Mouse (Mus musculus): ENCODE measurements at regions not wholly inside any gene's neighbourhood (a gene's known extent, or its start where the extent isn't known, plus 50 kb on each side); places are given as distances from the start of the nearest gene placed in this dataset.

DNA sequence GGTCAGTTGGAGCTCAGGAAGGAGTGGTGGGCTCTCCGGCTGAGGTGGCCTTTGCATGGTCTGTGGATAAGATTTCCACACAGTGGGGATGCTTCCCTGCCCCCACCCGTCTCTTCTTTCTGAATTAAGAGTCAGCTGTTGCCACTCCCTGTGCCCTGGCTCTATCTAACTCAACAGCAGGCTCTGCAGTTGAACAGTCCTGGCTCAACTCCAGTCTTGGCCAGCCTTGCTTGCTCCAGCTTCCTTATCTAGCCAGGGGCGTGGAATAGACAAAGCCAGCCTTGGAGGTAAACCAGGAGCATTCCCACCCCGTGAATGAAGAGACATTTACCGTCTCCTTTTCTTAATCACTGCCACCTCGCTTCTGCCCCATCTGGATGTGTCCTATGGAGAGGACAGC, 89.7 kb downstream of the Mn1 start:
- Histone ChIP-seq H3K4me3 (ENCODE audit: low read length) (no peak overlapping the region), H3K4me2 (ENCODE audit: low read depth, low read length) (peak overlapping the region; percentile 40; the same call in 1 of the 2 replicates), H3K27ac (ENCODE audit: low read length) (peak overlapping the region; percentile 64), H3K9ac (ENCODE audit: low read length) (no peak overlapping the region), H3K36me3 (ENCODE audit: control insufficient read depth, insufficient read depth) (no peaks in the 10 kb centered on the region), H3K27me3 (ENCODE audit: control insufficient read depth, insufficient read depth, low read length) (no peaks in the 10 kb centered on the region), H3K4me1 (ENCODE audit: control insufficient read depth, insufficient read depth, low read length) (peaks cover 42% of the 10 kb centered on the region), H3K9me3 (replicated peaks; ENCODE audit: control insufficient read depth, low read length) (no peaks in the 10 kb centered on the region)
- ATAC-seq (replicated peaks; ENCODE audit: extremely low read depth, insufficient read depth, low FRiP score): peak; percentile 82
- 21% methylated on average over 6 of the region's 6 CpGs for WGBS

DNA sequence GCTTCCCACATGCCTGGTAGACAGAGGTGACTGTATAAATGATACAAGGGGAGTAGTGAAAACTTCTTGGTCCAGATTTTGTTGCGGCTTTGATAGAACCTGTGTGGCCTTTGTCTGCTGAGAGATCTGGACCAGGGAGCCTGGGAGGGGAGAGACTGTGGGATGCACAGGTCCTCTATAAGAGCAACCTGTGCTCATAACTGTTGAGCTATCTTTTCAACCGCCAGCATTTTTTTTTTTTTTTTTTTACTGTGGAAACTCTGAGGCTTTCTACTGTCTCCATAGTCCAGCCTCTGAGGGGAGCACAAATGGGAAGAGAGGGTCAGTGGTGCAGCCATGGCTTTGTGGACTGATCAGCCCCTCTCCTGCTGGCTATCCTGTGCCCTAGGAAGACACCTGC, 90.2 kb downstream of the Mn1 start:
- H3K4me1 ChIP-seq (ENCODE audit: control insufficient read depth, insufficient read depth, low read length): peaks cover 47% of the 10 kb centered on the region
- no peak for ATAC-seq (replicated peaks; ENCODE audit: extremely low read depth, insufficient read depth, low FRiP score)

GRCm38 (mm10) chr5:111509014-111509561, 91.9 kb downstream of the Mn1 start:
- H3K4me1 ChIP-seq (ENCODE audit: control insufficient read depth, insufficient read depth, low read length): peaks cover 53% of the 10 kb centered on the region
- H3K4me3 ChIP-seq (ENCODE audit: low read length): peak overlapping the region; percentile 34
- ATAC-seq (replicated peaks; ENCODE audit: extremely low read depth, insufficient read depth, low FRiP score): peak; percentile 59

More for the DNA sequence above, 90.2 kb downstream of the Mn1 start:
- 61% methylated on average over 2 of the region's 2 CpGs for WGBS
- Histone ChIP-seq H3K36me3 (ENCODE audit: control insufficient read depth, insufficient read depth) (no peaks in the 10 kb centered on the region), H3K9ac (ENCODE audit: low read length) (no peak overlapping the region), H3K4me2 (ENCODE audit: low read depth, low read length) (peak overlapping the region; percentile 40; the same call in 1 of the 2 replicates), H3K27ac (ENCODE audit: low read length) (peak overlapping the region; percentile 54; the same call in 1 of the 2 replicates), H3K4me3 (ENCODE audit: low read length) (no peak overlapping the region), H3K9me3 (replicated peaks; ENCODE audit: control insufficient read depth, low read length) (no peaks in the 10 kb centered on the region), H3K27me3 (ENCODE audit: control insufficient read depth, insufficient read depth, low read length) (peaks cover under 1% of the 10 kb centered on the region; the same call in 1 of the 2 replicates)

GRCm38 (mm10) chr5:111509575-111510057, 92.5 kb downstream of the Mn1 start:
- H3K9me3 ChIP-seq (replicated peaks; ENCODE audit: control insufficient read depth, low read length): no peaks in the 10 kb centered on the region
- peak overlapping the region; percentile 52 for H3K4me2 ChIP-seq (ENCODE audit: low read depth, low read length)
- H3K9ac ChIP-seq (ENCODE audit: low read length): peak overlapping the region; percentile 12
- H3K4me1 ChIP-seq (ENCODE audit: control insufficient read depth, insufficient read depth, low read length): peaks cover 57% of the 10 kb centered on the region
- 9% methylated on average over 9 of the region's 9 CpGs for WGBS
- peaks cover 3% of the 10 kb centered on the region; the same call in 1 of the 2 replicates for H3K27me3 ChIP-seq (ENCODE audit: control insufficient read depth, insufficient read depth, low read length)
- peak; percentile 23 for ATAC-seq (replicated peaks; ENCODE audit: extremely low read depth, insufficient read depth, low FRiP score)
- H3K4me3 ChIP-seq (ENCODE audit: low read length): peak overlapping the region; percentile 34
- H3K27ac ChIP-seq (ENCODE audit: low read length): peak overlapping the region; percentile 77
- H3K36me3 ChIP-seq (ENCODE audit: control insufficient read depth, insufficient read depth): no peaks in the 10 kb centered on the region

More at GRCm38 (mm10) chr5:111509014-111509561, 91.9 kb downstream of the Mn1 start:
- H3K4me2 ChIP-seq (ENCODE audit: low read depth, low read length): peak overlapping the region; percentile 52
- H3K27ac ChIP-seq (ENCODE audit: low read length): peak overlapping the region; percentile 77
- H3K27me3 ChIP-seq (ENCODE audit: control insufficient read depth, insufficient read depth, low read length): peaks cover 3% of the 10 kb centered on the region; the same call in 1 of the 2 replicates
- H3K9ac ChIP-seq (ENCODE audit: low read length): peak overlapping the region; percentile 44
- no peaks in the 10 kb centered on the region for H3K36me3 ChIP-seq (ENCODE audit: control insufficient read depth, insufficient read depth)
- H3K9me3 ChIP-seq (replicated peaks; ENCODE audit: control insufficient read depth, low read length): no peaks in the 10 kb centered on the region
- WGBS: 2% methylated on average over 21 of the region's 21 CpGs

- Histone ChIP-seq H3K9me3 (replicated peaks; ENCODE audit: control insufficient read depth, low read length) (no peaks in the 10 kb centered on the region), H3K4me2 (ENCODE audit: low read depth, low read length) (no peak overlapping the region), H3K4me1 (ENCODE audit: control insufficient read depth, insufficient read depth, low read length) (peaks cover 57% of the 10 kb centered on the region), H3K36me3 (ENCODE audit: control insufficient read depth, insufficient read depth) (no peaks in the 10 kb centered on the region), H3K27ac (ENCODE audit: low read length) (peak overlapping the region; percentile 77), H3K27me3 (ENCODE audit: control insufficient read depth, insufficient read depth, low read length) (peaks cover 3% of the 10 kb centered on the region; the same call in 1 of the 2 replicates), H3K9ac (ENCODE audit: low read length) (peak overlapping the region; percentile 12), H3K4me3 (ENCODE audit: low read length) (no peak overlapping the region)
- no peak for ATAC-seq (replicated peaks; ENCODE audit: extremely low read depth, insufficient read depth, low FRiP score)
- 74% methylated on average over 5 of the region's 5 CpGs for WGBS
Measured at GRCm38 (mm10) chr5:111510183-111510878, 93.2 kb downstream of the Mn1 start.

- Histone ChIP-seq H3K36me3 (ENCODE audit: control insufficient read depth, insufficient read depth) (no peaks in the 10 kb centered on the region), H3K27ac (ENCODE audit: low read length) (no peak overlapping the region), H3K4me2 (ENCODE audit: low read depth, low read length) (no peak overlapping the region), H3K9me3 (replicated peaks; ENCODE audit: control insufficient read depth, low read length) (no peaks in the 10 kb centered on the region), H3K9ac (ENCODE audit: low read length) (no peak overlapping the region), H3K4me3 (ENCODE audit: low read length) (no peak overlapping the region), H3K4me1 (ENCODE audit: control insufficient read depth, insufficient read depth, low read length) (peaks cover 57% of the 10 kb centered on the region), H3K27me3 (ENCODE audit: control insufficient read depth, insufficient read depth, low read length) (peaks cover 3% of the 10 kb centered on the region; the same call in 1 of the 2 replicates)
- 65% methylated on average over 6 of the region's 6 CpGs for WGBS
- no peak for ATAC-seq (replicated peaks; ENCODE audit: extremely low read depth, insufficient read depth, low FRiP score)
Measured at GRCm38 (mm10) chr5:111510879-111511231, 93.7 kb downstream of the Mn1 start.

GRCm38 (mm10) chr5:111511982-111512381, 94.8 kb downstream of the Mn1 start:
- Histone ChIP-seq H3K4me1 (ENCODE audit: control insufficient read depth, insufficient read depth, low read length) (peaks cover 45% of the 10 kb centered on the region), H3K9ac (ENCODE audit: low read length) (no peak overlapping the region)

GRCm38 (mm10) chr5:111513976-111514375, 96.8 kb downstream of the Mn1 start:
- Histone ChIP-seq H3K9ac (ENCODE audit: low read length) (no peak overlapping the region), H3K4me2 (ENCODE audit: low read depth, low read length) (no peak overlapping the region)

More at GRCm38 (mm10) chr5:111511982-111512381, 94.8 kb downstream of the Mn1 start:
- no peak overlapping the region for H3K27ac ChIP-seq (ENCODE audit: low read length)
- WGBS: 31% methylated on average over 10 of the region's 10 CpGs
- no peaks in the 10 kb centered on the region for H3K9me3 ChIP-seq (replicated peaks; ENCODE audit: control insufficient read depth, low read length)
- no peak for ATAC-seq (replicated peaks; ENCODE audit: extremely low read depth, insufficient read depth, low FRiP score)
- H3K36me3 ChIP-seq (ENCODE audit: control insufficient read depth, insufficient read depth): no peaks in the 10 kb centered on the region
- peaks cover 3% of the 10 kb centered on the region; the same call in 1 of the 2 replicates for H3K27me3 ChIP-seq (ENCODE audit: control insufficient read depth, insufficient read depth, low read length)
- no peak overlapping the region for H3K4me3 ChIP-seq (ENCODE audit: low read length)
- no peak overlapping the region for H3K4me2 ChIP-seq (ENCODE audit: low read depth, low read length)

DNA sequence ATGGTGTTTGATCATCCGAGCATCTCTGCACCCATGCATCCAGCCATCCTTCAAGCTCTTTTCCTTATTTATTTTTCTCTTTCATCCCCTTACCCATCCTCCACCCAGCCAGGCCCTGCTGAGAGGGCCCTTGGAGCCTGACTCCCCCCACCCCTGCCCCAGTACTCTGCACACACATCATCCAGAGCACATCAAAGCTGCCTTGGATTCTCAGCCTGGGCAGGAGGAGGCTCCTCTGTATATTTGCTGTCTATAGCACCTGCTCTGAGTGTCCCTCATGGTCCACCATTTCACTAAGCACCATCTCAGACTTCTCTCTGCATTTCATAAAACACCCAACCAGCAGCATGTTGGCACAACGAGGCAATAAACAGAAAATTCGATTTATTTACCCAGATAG, 101.9 kb downstream of the Mn1 start:
- 47% methylated on average over 3 of the region's 3 CpGs for WGBS
- no peak overlapping the region for H3K4me2 ChIP-seq (ENCODE audit: low read depth, low read length)
- H3K9ac ChIP-seq (ENCODE audit: low read length): no peak overlapping the region

More at GRCm38 (mm10) chr5:111513976-111514375, 96.8 kb downstream of the Mn1 start:
- H3K9me3 ChIP-seq (replicated peaks; ENCODE audit: control insufficient read depth, low read length): no peaks in the 10 kb centered on the region
- H3K27me3 ChIP-seq (ENCODE audit: control insufficient read depth, insufficient read depth, low read length): peaks cover 3% of the 10 kb centered on the region; the same call in 1 of the 2 replicates
- H3K4me1 ChIP-seq (ENCODE audit: control insufficient read depth, insufficient read depth, low read length): peaks cover 34% of the 10 kb centered on the region
- H3K36me3 ChIP-seq (ENCODE audit: control insufficient read depth, insufficient read depth): no peaks in the 10 kb centered on the region
- no peak for ATAC-seq (replicated peaks; ENCODE audit: extremely low read depth, insufficient read depth, low FRiP score)
- no peak overlapping the region for H3K27ac ChIP-seq (ENCODE audit: low read length)
- WGBS: 67% methylated on average over 6 of the region's 6 CpGs
- H3K4me3 ChIP-seq (ENCODE audit: low read length): no peak overlapping the region

More for the DNA sequence above, 101.9 kb downstream of the Mn1 start:
- no peaks in the 10 kb centered on the region for H3K36me3 ChIP-seq (ENCODE audit: control insufficient read depth, insufficient read depth)
- H3K27ac ChIP-seq (ENCODE audit: low read length): no peak overlapping the region
- H3K9me3 ChIP-seq (replicated peaks; ENCODE audit: control insufficient read depth, low read length): no peaks in the 10 kb centered on the region
- H3K4me3 ChIP-seq (ENCODE audit: low read length): no peak overlapping the region
- no peak for ATAC-seq (replicated peaks; ENCODE audit: extremely low read depth, insufficient read depth, low FRiP score)
- peaks cover 18% of the 10 kb centered on the region for H3K4me1 ChIP-seq (ENCODE audit: control insufficient read depth, insufficient read depth, low read length)
- H3K27me3 ChIP-seq (ENCODE audit: control insufficient read depth, insufficient read depth, low read length): peaks cover 2% of the 10 kb centered on the region; the same call in 1 of the 2 replicates
